Mouse (Mus musculus): ENCODE measurements around the gene Fam216a. TPM values are rescaled to one million over a fixed set of nuclear protein-coding genes. Genes with fewer than 3 reads are reported as not detected.

The Fam216a gene
- polyA plus RNA-seq, 1 experiment from 2014 or later = 80.8 TPM

Other genes starting within 250 kb of the Fam216a start
- gene Ccdc63, start 231.5 kb downstream of the Fam216a start, polyA plus RNA-seq (2016; fragmentation: Nextera tagmentation; extraction: Ambion mirVana) = 0.20 and 0.39 TPM in 2 replicates
- gene Ppp1cc, start 214.1 kb downstream of the Fam216a start, polyA plus RNA-seq (2016; fragmentation: Nextera tagmentation; extraction: Ambion mirVana) = 243 and 295 TPM in 2 replicates
- 2.7 and 6.7 TPM in 2 replicates for gene Hvcn1, start 165.6 kb downstream of the Fam216a start, polyA plus RNA-seq (2016; fragmentation: Nextera tagmentation; extraction: Ambion mirVana)
- gene Tctn1, start 107.9 kb downstream of the Fam216a start, polyA plus RNA-seq (2016; fragmentation: Nextera tagmentation; extraction: Ambion mirVana) = 2.4 and 3.1 TPM in 2 replicates
- gene Pptc7, start 88.0 kb downstream of the Fam216a start, polyA plus RNA-seq (2016; fragmentation: Nextera tagmentation; extraction: Ambion mirVana) = 9.1 and 9.9 TPM in 2 replicates
- gene Rad9b, start 18.1 kb downstream of the Fam216a start, polyA plus RNA-seq (2016; fragmentation: Nextera tagmentation; extraction: Ambion mirVana) = 7.0 and 8.8 TPM in 2 replicates
- 245 and 246 TPM in 2 replicates for gene Vps29, start 18.0 kb downstream of the Fam216a start, polyA plus RNA-seq (2016; fragmentation: Nextera tagmentation; extraction: Ambion mirVana)
- 70.5 and 83.4 TPM in 2 replicates for gene Gpn3, start 488 bp downstream of the Fam216a start, polyA plus RNA-seq (2016; fragmentation: Nextera tagmentation; extraction: Ambion mirVana)
- 82.8 and 108 TPM in 2 replicates for gene Arpc3, start 19.5 kb upstream of the Fam216a start, polyA plus RNA-seq (2016; fragmentation: Nextera tagmentation; extraction: Ambion mirVana)
- gene Anapc7, start 49.3 kb upstream of the Fam216a start, polyA plus RNA-seq (2016; fragmentation: Nextera tagmentation; extraction: Ambion mirVana) = 41.4 and 44.2 TPM in 2 replicates
- gene Atp2a2, start 129.9 kb upstream of the Fam216a start, polyA plus RNA-seq (2016; fragmentation: Nextera tagmentation; extraction: Ambion mirVana) = 205 and 235 TPM in 2 replicates
- gene Ift81, start 242.2 kb upstream of the Fam216a start, polyA plus RNA-seq (2016; fragmentation: Nextera tagmentation; extraction: Ambion mirVana) = 25.2 and 35.2 TPM in 2 replicates

Data from heart, embryonic 10.5 days (tissue).